Mouse (Mus musculus) liver, embryonic 16.5 days (tissue): ENCODE measurements around the gene Igflr1. TPM values are rescaled to one million over a fixed set of nuclear protein-coding genes. Genes with fewer than 3 reads are reported as not detected.

Experiments used
- ATAC-seq: fragments of 200-750 bp; cut with Nextera tagmentation; 2 replicates; pipeline ENCODE4 v1.8.0; 2017; ENCODE audit warnings: low read depth, mild to moderate bottlenecking, moderate number of reproducible peaks, moderate library complexity
- H3K27ac ChIP-seq: fragments of 300-500 bp; sonication (generic); 2 replicates; pipeline ENCODE4 v1.5.1; 2014; ENCODE audit warnings: mild to moderate bottlenecking, low read length
- H3K27me3 ChIP-seq: fragments of 300-500 bp; sonication (generic); 2 replicates; pipeline ENCODE4 v1.6.1; 2014; ENCODE audit warnings: low read depth, low read length, mixed read lengths; ENCODE audit not compliant: control insufficient read depth, insufficient read depth
- H3K36me3 ChIP-seq: fragments of 300-500 bp; sonication (generic); 2 replicates; pipeline ENCODE4 v1.6.1; 2014; ENCODE audit warnings: mild to moderate bottlenecking; ENCODE audit not compliant: control insufficient read depth, insufficient read depth
- H3K4me1 ChIP-seq: fragments of 300-500 bp; sonication (generic); 2 replicates; pipeline ENCODE4 v1.6.1; 2014; ENCODE audit warnings: low read depth, low read length, mixed read lengths; ENCODE audit not compliant: control insufficient read depth
- H3K4me2 ChIP-seq: fragments of 300-500 bp; sonication (generic); 2 replicates; pipeline ENCODE4 v1.6.1; 2014; ENCODE audit warnings: low read depth, low read length, mixed read lengths
- H3K4me3 ChIP-seq: fragments of 300-500 bp; sonication (generic); 2 replicates; pipeline ENCODE4 v1.5.1; 2014; ENCODE audit warnings: low read depth, mild to moderate bottlenecking, low read length
- H3K9ac ChIP-seq: fragments of 300-500 bp; sonication (generic); 2 replicates; pipeline ENCODE4 v1.6.1; 2014; ENCODE audit warnings: low read depth, low read length
- H3K9me3 ChIP-seq: fragments of 300-500 bp; sonication (generic); replicated peaks from 2 replicates; pipeline ENCODE4 v1.6.1; 2016; ENCODE audit warnings: low read length; ENCODE audit not compliant: control insufficient read depth
- WGBS: fragments of 180-500 bp; shearing (Covaris S2); extraction: QIAGEN DNeasy Blood & Tissue Kit; methylation state at CpG from one replicate; pipeline ENCODE4 v1.1.7; 2014; ENCODE audit not compliant: insufficient replicate concordance; 5-methylcytosine and 5-hydroxymethylcytosine counted together
- polyA plus RNA-seq: library from polyadenylated mRNA; unstranded; fragments of >200 nt; fragmentation: Nextera tagmentation; extraction: Ambion mirVana; gene quantifications from 2 replicates; pipeline ENCODE4 v1.2.1, GENCODE M21; 2015

Igflr1 gene
- polyA plus RNA-seq, 1 experiment from 2014 or later: 2.2 TPM

DNA sequence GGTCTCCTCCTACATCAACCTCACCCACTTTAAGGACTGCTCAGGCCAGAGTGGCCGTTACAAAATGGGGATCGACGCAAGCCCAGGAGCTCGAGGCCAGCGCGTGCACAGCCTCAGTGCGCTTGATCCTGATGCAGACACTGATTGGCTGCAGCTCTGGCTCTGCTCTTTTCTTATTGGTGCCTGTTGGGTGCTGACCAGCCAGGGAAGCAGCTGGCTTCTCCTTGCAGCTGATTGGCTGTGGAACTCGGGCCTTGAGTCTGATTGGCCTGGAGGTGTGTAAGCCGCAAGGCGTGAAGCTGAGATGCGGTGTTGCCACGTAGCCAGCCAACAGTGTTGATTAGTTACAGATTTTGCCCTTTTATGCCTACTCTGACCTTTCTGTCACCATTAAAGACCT lies 33.6 kb downstream of the Igflr1 start, which contains the start of gene Zbtb32:
Gene Zbtb32 (minus strand): TSS at position 124 of the 400 bp plus-strand sequence.
- Histone ChIP-seq H3K27ac (no peak within 1 kb of the TSS), H3K4me1 (peaks cover 12% of the 10 kb centered on the region), H3K4me3 (no peak within 1 kb of the TSS), H3K27me3 (no peaks in the 10 kb centered on the region), H3K9ac (0 out of 2 replicates have a peak within 1 kb of the TSS, but pooled peaks have one; percentile 40), H3K4me2 (peak within 1 kb of the TSS; percentile 39; the same call in 1 of the 2 replicates), H3K9me3 (no peaks in the 10 kb centered on the region), H3K36me3 (no peaks in the 10 kb centered on the region)
- WGBS: 88% methylated on average over 12 of the region's 12 CpGs
- ATAC-seq: no peak

DNA sequence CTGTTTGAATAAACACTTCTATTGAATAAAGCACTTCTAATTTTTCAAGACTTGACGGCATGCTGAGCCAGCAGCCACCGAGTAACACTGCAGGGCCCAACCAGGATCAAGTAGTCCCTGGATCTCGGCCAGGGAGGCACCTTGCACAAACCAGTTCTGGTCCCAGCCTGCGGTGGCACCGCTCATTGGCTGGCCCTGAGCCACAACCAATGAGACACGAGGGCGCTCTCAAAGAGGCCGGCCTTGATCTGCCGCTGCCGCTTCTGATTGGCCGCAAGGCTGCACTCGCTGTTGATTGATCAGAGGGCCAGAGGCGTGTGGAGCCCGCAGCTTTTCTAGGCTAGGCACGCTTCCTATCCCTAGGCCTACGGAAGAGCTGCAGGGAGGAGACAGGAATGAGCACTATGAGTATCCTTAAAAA lies 34.7 kb downstream of the Igflr1 start:
- peaks cover 10% of the 10 kb centered on the region for H3K4me1 ChIP-seq
- H3K9ac ChIP-seq: 0 out of 2 replicates have a peak overlapping the region, but pooled peaks have one; percentile 40
- ATAC-seq: peak; percentile 98
- no peak overlapping the region for H3K4me3 ChIP-seq
- peak overlapping the region; percentile 42 for H3K4me2 ChIP-seq
- 2% methylated on average over 16 of the region's 16 CpGs for WGBS
- no peak overlapping the region for H3K27ac ChIP-seq
- no peaks in the 10 kb centered on the region for H3K9me3 ChIP-seq
- no peaks in the 10 kb centered on the region for H3K36me3 ChIP-seq
- no peaks in the 10 kb centered on the region for H3K27me3 ChIP-seq

DNA sequence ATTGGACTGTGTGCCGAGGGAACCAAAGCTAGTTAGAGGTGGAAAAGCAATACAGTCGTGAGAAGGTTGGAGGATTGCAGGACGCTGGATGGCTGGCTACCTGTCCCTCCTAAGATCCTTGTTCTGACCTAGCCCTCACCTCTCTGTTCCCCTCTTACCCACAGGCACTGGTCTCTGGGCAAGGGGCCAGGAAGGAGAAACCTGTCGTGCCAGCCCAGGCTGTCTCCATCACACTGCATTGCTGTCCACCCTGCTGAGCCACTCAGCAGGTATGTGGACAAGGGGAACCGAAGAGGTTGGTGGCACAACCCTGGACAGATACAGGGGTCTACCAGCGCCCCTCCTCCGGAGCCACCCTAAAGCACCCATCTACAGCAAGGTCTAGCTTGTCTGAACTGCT lies 35.4 kb downstream of the Igflr1 start:
- H3K4me1 ChIP-seq: peaks cover 10% of the 10 kb centered on the region
- H3K4me3 ChIP-seq: no peak overlapping the region
- H3K36me3 ChIP-seq: no peaks in the 10 kb centered on the region
- H3K4me2 ChIP-seq: peak overlapping the region; percentile 42; the same call in 1 of the 2 replicates
- ATAC-seq: no peak
- H3K9me3 ChIP-seq: no peaks in the 10 kb centered on the region
- no peak overlapping the region for H3K27ac ChIP-seq
- H3K27me3 ChIP-seq: no peaks in the 10 kb centered on the region
- no peak overlapping the region for H3K9ac ChIP-seq
- WGBS: 67% methylated on average over 7 of the region's 7 CpGs

DNA sequence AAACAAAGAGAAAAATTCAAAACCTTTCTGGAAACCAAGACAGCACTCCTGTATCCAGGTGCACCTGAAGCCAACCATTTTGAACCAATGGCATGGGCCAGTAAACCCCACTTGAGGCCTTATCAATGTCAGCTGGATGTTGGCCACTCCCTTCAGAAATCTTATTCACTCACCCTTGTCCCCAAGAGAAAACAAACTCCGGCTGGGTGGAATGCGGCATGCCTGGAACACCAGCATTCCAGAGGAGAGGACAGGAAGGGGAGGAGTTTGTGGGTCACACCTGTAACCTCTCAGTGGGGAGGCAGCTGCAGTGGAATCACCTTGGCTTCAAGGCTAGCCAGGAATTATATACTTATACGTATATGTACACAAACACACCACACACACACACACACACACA lies 37.4 kb downstream of the Igflr1 start:
- ATAC-seq: no peak
- peaks cover 10% of the 10 kb centered on the region for H3K4me1 ChIP-seq
- no peak overlapping the region for H3K4me3 ChIP-seq
- H3K27me3 ChIP-seq: no peaks in the 10 kb centered on the region
- no peak overlapping the region for H3K4me2 ChIP-seq
- 57% methylated on average over 3 of the region's 3 CpGs for WGBS
- no peak overlapping the region for H3K9ac ChIP-seq
- H3K36me3 ChIP-seq: no peaks in the 10 kb centered on the region
- H3K9me3 ChIP-seq: no peaks in the 10 kb centered on the region
- H3K27ac ChIP-seq: no peak overlapping the region

DNA sequence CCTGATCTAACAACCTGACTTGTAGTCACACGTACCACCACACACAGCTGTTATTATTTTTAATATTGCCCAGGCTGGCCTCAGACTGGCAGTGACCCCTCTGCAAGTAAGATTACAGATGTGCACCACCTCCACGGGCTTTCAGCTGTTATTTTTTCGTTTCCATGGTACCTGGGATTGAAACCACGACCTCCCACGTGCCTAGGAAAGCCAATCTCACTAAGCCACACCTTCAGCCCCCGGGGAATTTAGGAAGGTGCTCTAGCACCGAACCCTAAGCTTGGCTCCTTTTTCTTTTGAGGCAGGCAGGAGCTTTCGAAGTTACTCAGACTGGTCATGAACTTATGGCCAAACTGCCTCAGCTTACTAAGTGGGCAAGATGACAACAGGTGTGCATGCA lies 39.2 kb downstream of the Igflr1 start:
- no peaks in the 10 kb centered on the region for H3K36me3 ChIP-seq

DNA sequence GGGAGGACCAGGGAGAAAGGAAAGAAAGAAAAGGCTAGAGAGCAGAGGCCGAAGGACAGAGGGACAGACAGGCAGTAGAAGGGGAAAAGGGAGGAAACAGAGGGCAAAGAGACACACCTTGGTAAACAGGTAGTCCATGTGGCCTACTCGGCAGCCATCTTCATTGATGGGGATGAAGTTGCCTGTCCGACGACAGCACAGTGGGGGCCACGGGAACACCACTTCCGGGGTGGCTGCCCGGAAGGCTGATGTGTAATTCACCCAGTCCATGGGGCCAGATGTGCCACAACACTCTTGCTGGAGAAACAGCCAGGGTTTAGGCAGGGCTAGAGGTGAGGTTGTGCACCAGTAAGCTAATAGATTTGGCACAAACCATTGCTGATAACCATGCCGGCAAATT lies 39.7 kb downstream of the Igflr1 start:
- peaks cover 6% of the 10 kb centered on the region for H3K4me1 ChIP-seq
- no peaks in the 10 kb centered on the region for H3K36me3 ChIP-seq
- H3K4me3 ChIP-seq: no peak overlapping the region
- no peaks in the 10 kb centered on the region for H3K9me3 ChIP-seq
- H3K9ac ChIP-seq: no peak overlapping the region
- H3K27ac ChIP-seq: no peak overlapping the region
- no peak for ATAC-seq
- no peak overlapping the region for H3K4me2 ChIP-seq
- 70% methylated on average over 8 of the region's 8 CpGs for WGBS
- no peaks in the 10 kb centered on the region for H3K27me3 ChIP-seq

More for the DNA sequence above, 39.2 kb downstream of the Igflr1 start:
- ATAC-seq: no peak
- no peak overlapping the region for H3K4me3 ChIP-seq
- H3K27ac ChIP-seq: no peak overlapping the region
- peaks cover 10% of the 10 kb centered on the region for H3K4me1 ChIP-seq
- no peak overlapping the region for H3K9ac ChIP-seq
- H3K27me3 ChIP-seq: no peaks in the 10 kb centered on the region
- WGBS: 47% methylated on average over 8 of the region's 8 CpGs
- no peak overlapping the region for H3K4me2 ChIP-seq
- no peaks in the 10 kb centered on the region for H3K9me3 ChIP-seq

DNA sequence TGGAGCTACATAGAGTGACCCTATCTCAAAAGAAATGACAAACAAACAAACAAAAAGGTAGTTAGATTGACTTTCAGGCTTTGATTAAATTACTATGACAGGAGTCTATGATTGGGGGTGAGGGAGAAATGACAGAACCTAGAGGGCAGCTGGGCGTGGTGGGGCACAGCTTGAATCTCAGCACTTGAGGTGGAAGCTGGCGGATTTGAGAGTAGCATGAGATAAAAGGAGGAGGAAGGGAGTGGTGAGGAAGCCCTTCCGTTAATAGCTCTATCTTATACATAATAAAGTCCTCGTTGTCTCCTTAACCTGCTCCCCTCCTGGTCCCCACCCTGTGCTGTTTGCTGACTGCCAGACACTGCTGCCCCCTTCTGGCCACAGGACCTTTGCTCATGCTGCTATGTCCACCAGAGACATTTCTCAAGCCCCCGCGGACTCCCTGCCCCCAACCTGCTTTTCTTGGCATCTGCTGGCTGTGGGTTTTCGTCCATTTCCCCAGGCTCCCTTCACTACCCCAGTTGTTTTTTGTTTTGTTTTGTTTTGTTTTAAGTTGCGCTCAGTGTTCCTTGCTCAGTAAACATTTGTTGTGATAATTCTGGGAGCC lies 42.6 kb downstream of the Igflr1 start:
- ATAC-seq: 0 out of 2 replicates have a peak, but pooled peaks have one; percentile 45
- Histone ChIP-seq H3K4me2 (no peak overlapping the region), H3K4me1 (no peaks in the 10 kb centered on the region), H3K9me3 (no peaks in the 10 kb centered on the region), H3K4me3 (no peak overlapping the region), H3K36me3 (no peaks in the 10 kb centered on the region), H3K27ac (no peak overlapping the region), H3K9ac (no peak overlapping the region), H3K27me3 (no peaks in the 10 kb centered on the region)
- 18% methylated on average over 8 of the region's 8 CpGs for WGBS

DNA sequence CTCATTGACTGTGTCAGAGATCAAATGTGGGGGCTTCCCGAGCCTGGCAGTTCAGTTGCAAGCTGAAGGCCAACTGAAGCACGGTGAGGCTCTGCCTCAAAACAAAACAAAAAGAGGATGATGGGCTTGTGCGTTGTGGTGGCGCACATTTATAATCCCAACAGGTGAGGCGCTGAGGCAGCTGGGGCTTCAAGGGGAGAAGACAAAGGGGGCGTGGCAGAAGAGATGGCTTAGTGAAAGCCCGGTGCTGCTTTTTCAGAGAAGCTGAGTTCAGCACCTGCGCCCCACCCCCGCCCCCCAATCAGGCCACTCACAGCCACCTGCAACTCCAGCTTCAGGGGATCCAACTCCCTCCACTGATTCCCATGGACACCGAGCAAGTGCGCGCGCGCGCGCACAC lies 43.2 kb downstream of the Igflr1 start:
- Histone ChIP-seq H3K4me3 (no peak overlapping the region), H3K4me1 (no peaks in the 10 kb centered on the region), H3K9ac (no peak overlapping the region), H3K9me3 (no peaks in the 10 kb centered on the region), H3K4me2 (no peak overlapping the region), H3K27ac (no peak overlapping the region), H3K36me3 (no peaks in the 10 kb centered on the region), H3K27me3 (no peaks in the 10 kb centered on the region)
- ATAC-seq: no peak
- 46% methylated on average over 16 of the region's 16 CpGs for WGBS

DNA sequence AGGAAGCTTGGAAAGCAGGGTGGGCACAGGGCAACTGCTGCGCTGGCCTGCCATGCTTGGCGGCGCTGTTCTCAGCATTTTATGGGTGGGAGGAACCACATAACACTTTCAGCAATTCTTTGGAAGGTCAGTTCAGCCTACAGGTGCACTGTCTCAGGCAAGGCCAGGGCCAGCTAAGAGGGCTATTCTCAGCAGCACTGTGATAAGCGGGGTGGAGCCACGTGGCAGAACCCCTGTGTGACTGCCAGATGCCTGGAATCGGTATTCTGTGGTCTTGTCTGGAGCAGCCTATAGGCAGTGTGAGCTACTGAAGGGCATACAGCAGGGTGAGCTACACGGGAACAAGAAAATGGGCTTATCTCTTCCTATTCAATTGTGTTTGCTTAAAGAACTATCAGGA lies 44.8 kb downstream of the Igflr1 start:
- no peaks in the 10 kb centered on the region for H3K27me3 ChIP-seq
- H3K4me3 ChIP-seq: no peak overlapping the region
- H3K9ac ChIP-seq: no peak overlapping the region
- H3K36me3 ChIP-seq: no peaks in the 10 kb centered on the region
- WGBS: 43% methylated on average over 7 of the region's 7 CpGs
- no peak overlapping the region for H3K27ac ChIP-seq
- ATAC-seq: no peak
- H3K4me1 ChIP-seq: peaks cover 2% of the 10 kb centered on the region
- no peak overlapping the region for H3K4me2 ChIP-seq
- no peaks in the 10 kb centered on the region for H3K9me3 ChIP-seq
